In genomic region chr10:12941018-12941761, GRCm38 (mm10) we compare ENCODE assay signal across 8 mouse cellular contexts. TPM values are rescaled to one million over a fixed set of nuclear protein-coding genes. Genes with fewer than 3 reads are reported as not detected.
A peak's percentile ranks its signal among the peaks of the same experiment; 100 is the strongest.
DNase-seq lines count a peak whose midpoint lies in the region; ATAC-seq lines count a peak whose summit lies in the region.

No protein-coding gene starts in this region.

- H3K27me3 ChIP-seq in heart, embryonic 11.5 days (ENCODE audit: control insufficient read depth, insufficient read depth, low read length), result peaks cover 18% of the 10 kb centered on the region
- H3K27me3 ChIP-seq in liver, embryonic 15.5 days, result peaks cover 24% of the 10 kb centered on the region

- intact Hi-C loops in heart, postnatal 36 days (cut with DNase I), result no loop called here

- H3K9me3 ChIP-seq in heart, embryonic 11.5 days (replicated peaks; ENCODE audit: control insufficient read depth, low read length), result no peaks in the 10 kb centered on the region
- H3K9me3 ChIP-seq in liver, embryonic 15.5 days (replicated peaks), result no peaks in the 10 kb centered on the region

- H3K4me1 ChIP-seq in heart, embryonic 11.5 days (ENCODE audit: control insufficient read depth, insufficient read depth, low read length), result no peaks in the 10 kb centered on the region
- peaks cover 9% of the 10 kb centered on the region; the same call in 1 of the 2 replicates for H3K4me1 ChIP-seq in liver, embryonic 15.5 days (replicated peaks)

- DNase-seq in heart, postnatal 36 days, result no peak
- peak; percentile 77 to 78 for DNase-seq in cerebellum, postnatal 10 days
- DNase-seq in kidney, postnatal 10 days, result peak; percentile 56
- peak; percentile 46 for DNase-seq in right cerebral cortex, postnatal 14 days
- DNase-seq in urinary bladder, postnatal 36 days (ENCODE audit: low spot score in 2 of 2), result no peak

- no peaks in the 10 kb centered on the region for H3K36me3 ChIP-seq in heart, embryonic 11.5 days (ENCODE audit: control insufficient read depth, insufficient read depth, low read length)
- peaks cover 14% of the 10 kb centered on the region for H3K36me3 ChIP-seq in liver, embryonic 15.5 days (replicated peaks)

- no peak overlapping the region for H3K27ac ChIP-seq in heart, embryonic 11.5 days (ENCODE audit: low read depth, low read length)
- no peak overlapping the region for H3K27ac ChIP-seq in liver, embryonic 15.5 days (replicated peaks)

- peak overlapping the region; percentile 42 for H3K4me3 ChIP-seq in heart, embryonic 11.5 days (ENCODE audit: low read depth, low read length)
- peak overlapping the region; percentile 21; the same call in 1 of the 2 replicates for H3K4me3 ChIP-seq in liver, embryonic 15.5 days (replicated peaks)

- 10% methylated on average over 63 of the region's 63 CpGs for WGBS in heart, embryonic 11.5 days (ENCODE audit: insufficient replicate concordance)
- WGBS in liver, embryonic 15.5 days (ENCODE audit: insufficient replicate concordance), result 28% methylated on average over 63 of the region's 63 CpGs

- H3K9ac ChIP-seq in heart, embryonic 11.5 days (ENCODE audit: low read depth, low read length), result peak overlapping the region; percentile 64; the same call in 1 of the 2 replicates
- H3K9ac ChIP-seq in liver, embryonic 15.5 days, result no peak overlapping the region

- peak overlapping the region; percentile 78 for H3K4me2 ChIP-seq in heart, embryonic 11.5 days
- H3K4me2 ChIP-seq in liver, embryonic 15.5 days, result peak overlapping the region; percentile 51

- 0 out of 2 replicates have a peak, but pooled peaks have one; percentile 49 for ATAC-seq in heart, embryonic 11.5 days (replicated peaks; ENCODE audit: insufficient number of reproducible peaks, low FRiP score, low TSS enrichment)
- ATAC-seq in frontal cortex, adult (ENCODE audit: low TSS enrichment), result peak; percentile 92
- ATAC-seq in liver, embryonic 15.5 days (ENCODE audit: insufficient read depth), result no peak

RNA-seq across cellular contexts. Expression of gene Stx11, which starts 22.9 kb away (rescaled TPM):
- polyA plus RNA-seq in heart, embryonic 11.5 days (2014; fragmentation: Nextera tagmentation; extraction: Ambion mirVana), result 5.3 and 5.5 TPM in 2 replicates
- 1 to 10 TPM; 1.3 to 2.2 TPM for total RNA-seq in heart, postnatal 36 days (2021)
- 9.7 and 10.6 TPM in 2 replicates for polyA plus RNA-seq in liver, embryonic 15.5 days (2015; fragmentation: Nextera tagmentation; extraction: Ambion mirVana)

Comparison
In these comparisons a context has a peak if more than half of its experiments do, and no peak if none do; other contexts are left out.
1. DNase-seq: peak in cerebellum, postnatal 10 days (2 of 2), kidney, postnatal 10 days (single experiment) and right cerebral cortex, postnatal 14 days (single experiment); none in heart, postnatal 36 days (0 of 2) and urinary bladder, postnatal 36 days (0 of 2).